Mouse (Mus musculus) bone marrow, adult 2 months (tissue): Measurements from ENCODE around the gene Iqsec3. TPM values are rescaled to one million over a fixed set of nuclear protein-coding genes. Genes with fewer than 3 reads are reported as not detected.
"Not testable (repeated sequence)": the region's sequence is repeated elsewhere in the genome, so short reads cannot be mapped to it uniquely, and the experiment has no call there.

Experiments
- H3K27ac ChIP-seq: fragments of 200-500 bp; 2 replicates; pipeline ENCODE4 v1.5.1; 2012; ENCODE audit warnings: low read depth, mild to moderate bottlenecking, control low read depth, inconsistent platforms, low read length; ENCODE audit not compliant: control insufficient read depth, poor library complexity, insufficient read depth
- H3K4me1 ChIP-seq: fragments of 200-500 bp; 2 replicates; pipeline ENCODE4 v1.6.1; 2011; ENCODE audit warnings: low read length; ENCODE audit not compliant: control insufficient read depth, insufficient read depth
- H3K4me3 ChIP-seq: fragments of 200-500 bp; replicated peaks from 2 replicates; pipeline ENCODE3; 2011; ENCODE audit warnings: mild to moderate bottlenecking, low read depth, low read length, control low read depth; ENCODE audit not compliant: control insufficient read depth
- CTCF ChIP-seq: fragments of 200-500 bp; IDR thresholded peaks from 2 replicates; pipeline ENCODE4 v1.5.1; 2011; ENCODE audit warnings: low read length, control low read depth; ENCODE audit not compliant: control insufficient read depth, insufficient read depth
- POLR2A ChIP-seq: fragments of 200-500 bp; IDR thresholded peaks from 2 replicates; pipeline ENCODE4 v1.6.1; 2011; ENCODE audit warnings: low read depth, mild to moderate bottlenecking, control low read depth, low read length, borderline replicate concordance; ENCODE audit not compliant: control insufficient read depth
- WGBS: fragments of 180-500 bp; shearing (Covaris S2); methylation state at CpG from one replicate; pipeline ENCODE4 v1.1.7; 2018; 5-methylcytosine and 5-hydroxymethylcytosine counted together
- polyA plus RNA-seq: library from polyadenylated mRNA; stranded (reverse); fragments of >200 nt; gene quantifications from 2 replicates; pipeline ENCODE4 v1.2.4, GENCODE M21; 2011; ENCODE audit warnings: low replicate concordance; ENCODE audit not compliant: missing spikeins, insufficient read depth, insufficient read length

The Iqsec3 gene
- polyA plus RNA-seq, 1 experiment: not detected

- H3K27ac ChIP-seq, H3K4me3 ChIP-seq, H3K4me1 ChIP-seq: not testable (repeated sequence)
- peak; percentile 64 for TF ChIP-seq CTCF
- 5% methylated on average over 2 of the region's 2 CpGs for WGBS
Observed at GRCm38 (mm10) chr6:121366537-121366936, 106.9 kb downstream of the Iqsec3 start.

GRCm38 (mm10) chr6:121363956-121364355 is 109.5 kb downstream of the Iqsec3 start:
- Histone ChIP-seq H3K4me1 (no peaks in the 10 kb centered on the region), H3K4me3 (no peak overlapping the region), H3K27ac (no peak overlapping the region)
- WGBS: 75% methylated on average over 4 of the region's 4 CpGs
- TF ChIP-seq CTCF (no peak), POLR2A (no peak)

- WGBS: 79% methylated on average over 6 of the region's 6 CpGs
- Histone ChIP-seq H3K4me3 (no peak overlapping the region), H3K27ac (no peak overlapping the region), H3K4me1 (no peaks in the 10 kb centered on the region)
- TF ChIP-seq POLR2A (no peak), CTCF (no peak)
Observed at GRCm38 (mm10) chr6:121363061-121363460, 110.4 kb downstream of the Iqsec3 start.

- Histone ChIP-seq H3K4me1 (no peaks in the 10 kb centered on the region), H3K4me3 (no peak overlapping the region), H3K27ac (no peak overlapping the region)
- 87% methylated on average over 6 of the region's 6 CpGs for WGBS
- TF ChIP-seq CTCF (no peak), POLR2A (no peak)
Observed at GRCm38 (mm10) chr6:121357232-121357631, 116.2 kb downstream of the Iqsec3 start.

- H3K27ac ChIP-seq: no peak overlapping the region
- 80% methylated on average over 1 of the region's 1 CpGs for WGBS
- TF ChIP-seq CTCF: no peak
- TF ChIP-seq POLR2A: no peak
Observed at GRCm38 (mm10) chr6:121356041-121356440, 117.4 kb downstream of the Iqsec3 start.

GRCm38 (mm10) chr6:121352276-121352675 is 121.2 kb downstream of the Iqsec3 start:
- Histone ChIP-seq H3K27ac (no peak overlapping the region), H3K4me1 (no peaks in the 10 kb centered on the region), H3K4me3 (no peak overlapping the region)
- no peak for TF ChIP-seq POLR2A
- 55% methylated on average over 2 of the region's 2 CpGs for WGBS

More at GRCm38 (mm10) chr6:121356041-121356440, 117.4 kb downstream of the Iqsec3 start:
- Histone ChIP-seq H3K4me1 (no peaks in the 10 kb centered on the region), H3K4me3 (no peak overlapping the region)

GRCm38 (mm10) chr6:121346428-121346827 is 127.0 kb downstream of the Iqsec3 start:
- no peak overlapping the region for H3K4me3 ChIP-seq
- H3K27ac ChIP-seq: no peak overlapping the region
- TF ChIP-seq CTCF: no peak
- no peak for TF ChIP-seq POLR2A
- WGBS: 77% methylated on average over 8 of the region's 8 CpGs
- peaks cover 4% of the 10 kb centered on the region for H3K4me1 ChIP-seq

GRCm38 (mm10) chr6:121344329-121344728 is 129.1 kb downstream of the Iqsec3 start:
- TF ChIP-seq POLR2A (no peak), CTCF (no peak)
- Histone ChIP-seq H3K4me3 (no peak overlapping the region), H3K4me1 (peaks cover 4% of the 10 kb centered on the region), H3K27ac (no peak overlapping the region)
- WGBS: 55% methylated on average over 5 of the region's 5 CpGs

GRCm38 (mm10) chr6:121343771-121344123 is 129.7 kb downstream of the Iqsec3 start:
- Histone ChIP-seq H3K4me3 (peak overlapping the region; percentile 61), H3K27ac (peak overlapping the region; percentile 82), H3K4me1 (peaks cover 4% of the 10 kb centered on the region)
- TF ChIP-seq CTCF (no peak), POLR2A (no peak)
- WGBS: 54% methylated on average over 6 of the region's 6 CpGs
